Mouse (Mus musculus) A20 (cell line): Measurements from ENCODE around the gene Krt4.

Source experiments
- DNase-seq: peaks from one replicate; pipeline ENCODE4 v3.0.0-alpha.2; 2011; ENCODE audit warnings: low read depth, low spot score

Gene Krt4

GRCm38 (mm10) chr15:101892820-101893219 lies 31.7 kb downstream of the Krt4 start, which contains the start of gene Krt76:
Gene Krt76, minus strand, starts transcription at chr15:101892920.
- no peak for DNase-seq

- DNase-seq = peak; percentile 4
These were observed 44.8 kb downstream of the Krt4 start for GRCm38 (mm10) chr15:101879776-101880175.

GRCm38 (mm10) chr15:101878041-101878440 lies 46.5 kb downstream of the Krt4 start:
- DNase-seq = no peak

- DNase-seq = no peak
These were observed 50.2 kb downstream of the Krt4 start for GRCm38 (mm10) chr15:101874383-101874782.

- no peak for DNase-seq
These were observed 51.3 kb downstream of the Krt4 start for GRCm38 (mm10) chr15:101873231-101873630.

GRCm38 (mm10) chr15:101869431-101869830 lies 55.1 kb downstream of the Krt4 start, which contains the start of gene Krt77:
Gene Krt77, minus strand, starts transcription at chr15:101869705.
- DNase-seq = no peak
